Mouse (Mus musculus) left cerebral cortex, postnatal 14 days (tissue): ENCODE results near the gene Mta2. TPM values are rescaled to one million over a fixed set of nuclear protein-coding genes. Genes with fewer than 3 reads are reported as not detected.

Experiments used
- DNase-seq, 2 experiments: peaks; one replicate each; pipeline ENCODE4 v3.0.0; 2021 to 2022; ENCODE audit warnings: low spot score in 2 of 2, mixed read lengths in 1 of 2
- intact Hi-C: fragments of 180-260 bp; cut with DNase I; formaldehyde crosslinking; loops from one replicate; pipeline ENCODE4 v1.15.1; 2025
- total RNA-seq, 2 experiments: library from RNA; stranded (reverse); gene quantifications; 2 replicates each; pipeline ENCODE4 v1.2.3; 2021

Gene Mta2
- total RNA-seq, 2 experiments from 2014 or later, result 48.6 to 50.3 TPM

- DNase-seq, result no peak
- intact Hi-C loops, result no loop called here
Measured at GRCm38 (mm10) chr19:8927891-8928525, 13.7 kb upstream of the Mta2 start.

- intact Hi-C loops, result no loop called here
- no peak for DNase-seq
Measured at GRCm38 (mm10) chr19:8928689-8929223, 12.9 kb upstream of the Mta2 start.

- DNase-seq, result peak in 1 of 2 experiments; percentile 58
- intact Hi-C loops, result no loop called here
Measured at GRCm38 (mm10) chr19:8929224-8930088, 12.2 kb upstream of the Mta2 start, which contains the start of the genes Rom1 and Eml3. Gene Rom1 (minus strand): TSS chr19:8929356. Gene Eml3 (plus strand): TSS chr19:8929552.

GRCm38 (mm10) chr19:8930117-8930516, 11.6 kb upstream of the Mta2 start:
- no peak for DNase-seq
- intact Hi-C loops, result no loop called here

GRCm38 (mm10) chr19:8930771-8931170, 10.9 kb upstream of the Mta2 start:
- intact Hi-C loops, result no loop called here
- DNase-seq, result no peak

GRCm38 (mm10) chr19:8936736-8937135, 4.9 kb upstream of the Mta2 start:
- intact Hi-C loops, result no loop called here

GRCm38 (mm10) chr19:8940526-8941133, 1.0 kb upstream of the Mta2 start:
- DNase-seq, result no peak
- intact Hi-C loops, result no loop called here

More at GRCm38 (mm10) chr19:8936736-8937135, 4.9 kb upstream of the Mta2 start:
- no peak for DNase-seq

GRCm38 (mm10) chr19:8941136-8941514, 550 bp upstream of the Mta2 start:
- intact Hi-C loops, result no loop called here

GRCm38 (mm10) chr19:8942276-8942964, 745 bp downstream of the Mta2 start:
- DNase-seq, result peak in 1 of 2 experiments; percentile 59
- intact Hi-C loops, result no loop called here

More at GRCm38 (mm10) chr19:8941136-8941514, 550 bp upstream of the Mta2 start:
- DNase-seq, result no peak

GRCm38 (mm10) chr19:8943047-8943446, 1.4 kb downstream of the Mta2 start:
- intact Hi-C loops, result no loop called here
- DNase-seq, result no peak

GRCm38 (mm10) chr19:8944062-8944461, 2.4 kb downstream of the Mta2 start:
- intact Hi-C loops, result no loop called here

GRCm38 (mm10) chr19:8944750-8945149, 3.1 kb downstream of the Mta2 start:
- intact Hi-C loops, result no loop called here
- peak in 1 of 2 experiments; percentile 44 for DNase-seq

More at GRCm38 (mm10) chr19:8944062-8944461, 2.4 kb downstream of the Mta2 start:
- DNase-seq, result no peak

- intact Hi-C loops, result no loop called here
- DNase-seq, result no peak
Measured at GRCm38 (mm10) chr19:8945251-8945650, 3.6 kb downstream of the Mta2 start.

GRCm38 (mm10) chr19:8946929-8947328, 5.3 kb downstream of the Mta2 start:
- intact Hi-C loops, result no loop called here
- no peak for DNase-seq

- intact Hi-C loops, result loop anchor here (10.0 kb wide), 1 partner anchor 105 kb away; no protein-coding TSS in a partner anchor
- DNase-seq, result no peak
Measured at GRCm38 (mm10) chr19:8950190-8950589, 8.5 kb downstream of the Mta2 start.

GRCm38 (mm10) chr19:8952241-8952640, 10.6 kb downstream of the Mta2 start:
- intact Hi-C loops, result loop anchor here (10.0 kb wide), 1 partner anchor 107 kb away; no protein-coding TSS in a partner anchor
- DNase-seq, result peak in 1 of 2 experiments; percentile 56

GRCm38 (mm10) chr19:8953135-8954039, 11.7 kb downstream of the Mta2 start, which contains the start of gene Tut1:
Gene Tut1 (plus strand): TSS chr19:8953847.
- intact Hi-C loops, result loop anchor here (10.0 kb wide), 1 partner anchor 109 kb away; no protein-coding TSS in a partner anchor
- DNase-seq, result peak; percentile 96 to 98

- intact Hi-C loops, result loop anchor here (10.0 kb wide), 1 partner anchor 109 kb away; no protein-coding TSS in a partner anchor
Measured at GRCm38 (mm10) chr19:8954171-8954570, 12.5 kb downstream of the Mta2 start.

More at GRCm38 (mm10) chr19:8954171-8954570, 12.5 kb downstream of the Mta2 start:
- no peak for DNase-seq
